Mouse (Mus musculus): ENCODE data around the gene Prl2c3.
"Not testable (repeated sequence)": the region's sequence is repeated elsewhere in the genome, so short reads cannot be mapped to it uniquely, and the experiment has no call there.

The Prl2c3 gene

DNA sequence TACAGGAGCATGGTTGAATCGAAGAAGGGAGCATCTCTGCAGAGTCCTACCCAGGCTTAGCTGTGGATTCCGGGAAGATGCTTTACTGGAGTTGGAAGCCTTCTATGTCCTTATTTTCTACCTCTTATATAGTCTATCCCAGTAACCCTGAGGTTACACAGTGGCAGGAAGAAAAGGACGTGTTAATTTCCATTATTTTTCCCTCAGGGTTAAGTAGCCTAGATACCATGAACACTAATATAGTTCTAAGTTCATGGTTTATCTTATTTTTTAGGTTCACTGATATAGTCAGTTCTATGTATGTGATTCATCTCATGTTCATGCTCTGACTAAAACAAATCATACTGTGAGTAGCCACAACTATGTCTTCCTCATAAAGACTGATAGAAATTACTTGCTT lies at the start of gene Prl2c3:
TSS of gene Prl2c3 (minus strand) at position 101 of the 400 bp plus-strand sequence.
- DNase-seq: not testable (repeated sequence)

- not testable (repeated sequence) for DNase-seq
Observed at GRCm38 (mm10) chr13:12848254-12848653, 48.4 kb upstream of the Prl2c3 start.

- not testable (repeated sequence) for DNase-seq
Observed at GRCm38 (mm10) chr13:12844701-12845100, 44.8 kb upstream of the Prl2c3 start.

GRCm38 (mm10) chr13:12837546-12837945 lies 37.7 kb upstream of the Prl2c3 start:
- DNase-seq: not testable (repeated sequence)

DNA sequence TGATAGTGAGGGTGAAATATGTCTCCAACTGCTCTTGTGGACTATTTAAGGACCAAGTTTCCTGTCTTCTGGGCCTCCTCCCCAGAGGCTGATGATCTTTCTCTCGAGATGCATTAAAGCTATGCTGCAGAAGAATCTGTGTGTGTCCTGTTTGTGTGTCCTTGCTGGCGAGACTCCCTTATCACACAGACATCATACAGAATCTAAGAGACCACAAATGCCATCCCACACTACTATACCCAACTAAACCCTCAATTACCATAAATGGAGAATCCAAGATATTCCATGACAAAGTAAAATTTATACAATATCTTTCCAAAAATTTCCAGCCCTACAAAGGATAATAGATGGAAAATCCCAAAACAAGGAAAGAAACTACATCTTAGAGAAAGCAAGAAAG lies 31.9 kb upstream of the Prl2c3 start:
- DNase-seq: no peak

DNA sequence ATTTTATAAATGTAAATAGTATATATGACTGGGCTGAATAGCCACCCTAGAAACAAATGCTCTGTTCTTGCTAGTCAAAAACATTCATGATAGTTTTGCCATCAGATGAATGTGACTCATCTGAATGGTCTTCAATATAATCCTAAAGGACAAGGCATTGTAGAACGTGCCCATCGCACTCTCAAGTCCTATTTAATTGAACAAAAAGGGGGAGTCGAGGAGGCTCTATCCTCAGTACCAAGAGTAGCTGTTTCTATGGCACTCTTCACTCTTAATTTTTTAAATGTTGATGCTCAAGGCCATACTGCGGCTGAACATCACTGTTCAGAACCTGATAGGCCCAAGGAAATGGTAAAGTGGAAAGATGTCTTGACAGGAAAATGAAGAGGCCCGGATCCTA lies 29.2 kb upstream of the Prl2c3 start:
- DNase-seq: no peak

DNA sequence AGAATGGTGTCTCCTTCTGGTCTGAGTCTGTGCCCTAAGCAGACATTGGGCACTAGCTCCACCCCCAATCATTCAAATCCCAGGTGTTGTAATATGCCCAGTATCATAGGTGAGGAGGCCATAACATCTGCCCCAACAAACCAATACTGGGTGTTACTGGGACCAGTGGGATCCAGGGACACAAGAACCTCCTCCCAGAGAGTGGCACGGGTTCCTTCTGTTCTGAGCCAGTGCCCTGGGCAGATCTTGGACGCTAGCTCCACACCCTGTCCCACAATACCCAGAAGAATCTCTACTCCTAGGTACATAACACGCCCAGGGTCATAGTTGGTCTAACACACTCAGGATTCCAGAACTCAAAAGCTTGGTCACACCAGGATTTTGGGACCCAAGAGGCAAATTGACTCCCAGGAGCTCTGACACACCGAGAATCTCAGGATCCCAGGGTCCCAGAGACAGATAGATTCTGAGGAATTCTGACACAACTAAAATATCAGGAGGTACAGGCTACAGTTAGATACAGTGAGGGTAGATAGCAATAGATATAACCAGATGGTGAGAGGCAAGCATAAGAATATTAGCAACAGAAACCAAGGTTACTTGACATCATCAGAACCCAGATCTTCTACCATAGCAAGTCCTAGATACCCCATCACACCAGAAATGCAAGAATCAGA lies 24.8 kb upstream of the Prl2c3 start:
- not testable (repeated sequence) for DNase-seq

DNA sequence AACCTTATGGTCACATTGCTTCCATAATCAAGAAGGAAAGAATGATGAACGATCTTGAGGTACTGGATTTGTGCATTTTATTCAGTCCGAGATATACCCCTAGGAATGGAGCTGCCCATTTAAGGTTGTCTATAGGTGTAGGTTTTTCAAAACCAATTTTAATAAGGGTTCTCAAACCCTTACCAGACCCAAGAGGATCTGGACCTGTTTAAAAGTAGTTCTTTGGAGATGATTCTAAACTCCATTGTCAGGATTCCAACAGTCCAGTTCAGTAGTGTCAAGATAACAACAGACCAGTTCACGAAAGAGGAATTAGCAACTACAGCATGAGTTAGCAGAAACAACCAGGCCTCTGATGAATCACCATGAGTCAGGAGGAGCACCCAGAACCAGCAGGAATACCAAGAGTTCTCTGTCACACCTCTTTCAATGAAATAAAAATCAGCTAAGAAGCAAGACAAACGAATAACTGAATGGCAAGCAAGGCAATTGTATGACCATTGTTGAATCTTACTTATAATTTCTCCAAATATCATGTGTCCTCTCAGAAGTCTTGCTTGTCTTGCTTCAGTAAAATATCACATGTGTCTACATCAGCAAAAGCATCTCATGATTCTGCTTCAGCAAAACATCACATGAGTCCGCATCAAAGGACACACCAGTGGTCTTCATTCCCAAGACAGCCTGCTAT lies 14.0 kb upstream of the Prl2c3 start:
- DNase-seq: not testable (repeated sequence)

DNA sequence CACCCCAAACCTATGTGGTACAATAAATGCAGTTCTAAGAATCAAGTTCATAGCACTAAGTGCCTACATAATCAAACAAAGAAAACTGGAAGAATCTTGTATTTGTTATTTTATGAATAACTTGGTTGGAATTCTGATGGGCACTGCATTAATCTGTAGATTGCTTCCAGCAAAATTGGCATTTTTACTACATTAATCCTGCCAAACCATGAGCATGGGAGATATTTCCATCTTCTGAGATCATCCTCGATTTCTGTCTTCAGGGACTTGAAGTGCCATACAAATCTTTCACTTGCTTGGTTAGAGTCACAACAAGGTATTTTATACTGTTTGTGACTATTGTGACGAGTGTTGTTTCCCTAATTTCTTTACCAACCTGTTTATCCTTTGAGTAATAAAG lies 9.7 kb upstream of the Prl2c3 start:
- DNase-seq: no peak

GRCm38 (mm10) chr13:12808793-12809512 lies 9.1 kb upstream of the Prl2c3 start:
- not testable (repeated sequence) for DNase-seq

GRCm38 (mm10) chr13:12806496-12806895 lies 6.6 kb upstream of the Prl2c3 start:
- not testable (repeated sequence) for DNase-seq

DNA sequence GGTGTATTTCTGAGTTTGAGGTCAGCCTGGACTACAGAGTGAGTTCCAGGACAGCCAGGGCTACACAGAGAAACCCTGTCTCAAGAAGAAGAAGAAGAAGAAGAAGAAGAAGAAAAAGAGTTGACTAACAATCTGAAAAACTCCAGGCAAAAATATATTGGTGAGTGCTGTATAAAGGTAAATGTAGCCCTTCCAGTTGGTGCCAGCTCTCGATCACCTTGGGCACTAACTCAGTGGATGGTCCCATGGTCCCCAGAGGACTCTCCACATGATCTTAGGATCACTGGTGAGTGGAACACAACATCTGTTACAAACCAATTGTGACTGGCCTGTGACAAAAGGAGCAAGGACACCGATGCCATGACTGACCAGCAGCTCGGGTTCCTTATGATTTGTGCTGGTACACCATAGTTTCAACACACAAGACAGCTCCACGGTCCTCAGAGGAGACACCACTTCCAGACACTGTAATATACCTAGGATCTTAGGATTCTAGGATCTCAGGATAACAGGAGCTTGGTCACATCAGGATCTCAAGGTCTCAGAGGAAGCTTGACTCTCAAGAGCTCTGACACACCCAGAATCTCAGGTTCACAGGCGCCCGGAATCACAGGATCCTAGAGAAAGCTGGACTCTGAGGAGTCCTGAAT lies 30.3 kb downstream of the Prl2c3 start:
- DNase-seq: not testable (repeated sequence)
